25 mouse cellular contexts compared by ENCODE assay signal in the genomic region with DNA sequence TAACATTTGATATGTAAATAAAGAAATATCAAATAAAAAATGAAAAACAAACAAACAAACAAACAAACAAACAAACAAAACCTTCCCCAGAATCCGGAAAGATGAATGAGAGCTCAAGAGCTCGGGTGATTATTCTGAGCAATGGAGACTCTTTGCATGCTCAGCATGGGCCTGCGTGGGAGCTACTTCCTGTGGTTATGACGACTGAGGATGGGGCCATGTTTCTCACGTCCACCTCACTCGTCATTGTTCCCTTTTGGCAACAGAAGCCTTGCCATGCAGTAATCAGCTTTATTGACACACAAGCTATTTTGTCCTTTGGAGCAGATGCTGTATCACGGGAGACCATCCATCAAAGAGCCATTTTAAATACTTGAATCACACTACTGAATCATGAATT.
"Had no signal": no experiment of that assay in that cellular context is flagged by ENCODE, and none has a peak within 500 bp of the region (broad histone marks: within the 10 kb centered on the region; RNA-seq: fewer than 3 reads in every experiment).

No protein-coding gene starts in this region.

- H3K9ac ChIP-seq: heart, embryonic 13.5 days; heart, embryonic 15.5 days; hindbrain, embryonic 13.5 days; hindbrain, embryonic 15.5 days; kidney, embryonic 15.5 days; limb, embryonic 13.5 days; limb, embryonic 15.5 days had no signal

- H3K27ac ChIP-seq: heart, adult 2 months; heart, embryonic 13.5 days; heart, embryonic 15.5 days; hindbrain, embryonic 13.5 days; hindbrain, embryonic 15.5 days; hindbrain, postnatal 0 days; kidney, embryonic 15.5 days; kidney, postnatal 0 days; limb, embryonic 13.5 days; limb, embryonic 15.5 days had no signal

- H3K36me3 ChIP-seq: heart, embryonic 13.5 days; heart, embryonic 15.5 days; hindbrain, embryonic 13.5 days; hindbrain, embryonic 15.5 days; kidney, embryonic 15.5 days; limb, embryonic 13.5 days; limb, embryonic 15.5 days had no signal

- H3K27me3 ChIP-seq: heart, embryonic 13.5 days; heart, embryonic 15.5 days; hindbrain, embryonic 13.5 days; hindbrain, embryonic 15.5 days; kidney, embryonic 15.5 days; limb, embryonic 13.5 days; limb, embryonic 15.5 days had no signal

- H3K4me3 ChIP-seq: heart, adult 2 months; heart, embryonic 13.5 days; heart, embryonic 15.5 days; hindbrain, embryonic 13.5 days; hindbrain, embryonic 15.5 days; kidney, embryonic 15.5 days; limb, embryonic 13.5 days; limb, embryonic 15.5 days had no signal

- ATAC-seq: hindbrain, postnatal 0 days; intestine, embryonic 16.5 days had no signal

- H3K4me1 ChIP-seq: heart, embryonic 13.5 days; heart, embryonic 15.5 days; hindbrain, embryonic 13.5 days; hindbrain, embryonic 15.5 days; limb, embryonic 13.5 days; limb, embryonic 15.5 days had no signal

- H3K9me3 ChIP-seq: heart, embryonic 13.5 days; heart, embryonic 15.5 days; hindbrain, embryonic 13.5 days; hindbrain, embryonic 15.5 days; kidney, embryonic 15.5 days; limb, embryonic 13.5 days; limb, embryonic 15.5 days had no signal

- DNase-seq: gastrocnemius, postnatal 14 days; gastrocnemius, postnatal 36 days; heart, adult 11 months; heart, adult 2 months; heart, postnatal 14 days; heart, postnatal 36 days; kidney, adult 11 months; kidney, adult 2 months; kidney, adult 9 months; kidney, postnatal 14 days; kidney, postnatal 36 days; layer of hippocampus, adult 9-11 months; layer of hippocampus, postnatal 36 days; left cerebral cortex, postnatal 4 days had no signal

- H3K4me2 ChIP-seq: heart, embryonic 11.5 days; heart, embryonic 13.5 days; heart, embryonic 15.5 days; hindbrain, embryonic 13.5 days; hindbrain, embryonic 15.5 days; kidney, embryonic 15.5 days; limb, embryonic 13.5 days; limb, embryonic 15.5 days had no signal
